Mouse (Mus musculus) forelimb bud, embryonic 11.5 days (tissue): ENCODE measurements around the gene Tbx5.

Experiments used
- DNase-seq: peaks from one replicate; pipeline ENCODE4 v3.0.0-alpha.2; 2012; ENCODE audit warnings: low read depth, low spot score

Gene Tbx5

GRCm38 (mm10) chr5:119841634-119842420 is 9.4 kb downstream of the Tbx5 start:
- DNase-seq, result no peak

DNA sequence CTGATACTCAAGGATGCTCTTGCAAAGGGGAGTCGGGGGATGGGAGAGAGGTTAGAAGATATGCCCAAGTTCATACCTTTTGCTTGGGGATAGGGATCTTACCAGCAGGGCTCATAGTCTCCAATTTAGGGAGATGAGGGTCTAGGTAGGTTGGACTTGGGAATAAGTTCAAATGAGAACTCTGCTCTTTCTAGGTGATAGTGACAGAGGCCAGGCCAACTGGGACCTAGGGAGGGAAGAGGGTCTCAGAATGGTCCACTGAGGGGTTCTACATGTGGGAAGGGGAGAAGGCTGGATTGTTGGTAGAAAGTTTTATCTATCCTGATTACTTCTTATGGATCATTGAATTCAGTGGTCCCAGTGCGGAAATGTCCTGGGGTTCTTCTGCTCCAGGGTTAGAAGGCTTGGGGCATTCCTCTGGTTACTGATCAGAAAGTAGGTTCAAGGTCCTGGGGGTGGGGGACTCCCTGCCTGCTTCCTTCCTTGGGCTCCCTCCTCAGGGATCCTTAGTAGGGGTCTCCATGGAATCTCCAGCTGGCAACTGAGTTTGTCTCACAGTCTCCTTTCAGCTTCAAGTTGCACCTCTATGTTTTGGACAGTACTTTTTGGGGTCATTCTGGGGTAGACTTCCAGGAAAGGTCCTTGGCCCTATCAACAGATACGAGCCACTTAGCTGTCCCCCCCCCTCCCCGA is 10.4 kb downstream of the Tbx5 start:
- no peak for DNase-seq

DNA sequence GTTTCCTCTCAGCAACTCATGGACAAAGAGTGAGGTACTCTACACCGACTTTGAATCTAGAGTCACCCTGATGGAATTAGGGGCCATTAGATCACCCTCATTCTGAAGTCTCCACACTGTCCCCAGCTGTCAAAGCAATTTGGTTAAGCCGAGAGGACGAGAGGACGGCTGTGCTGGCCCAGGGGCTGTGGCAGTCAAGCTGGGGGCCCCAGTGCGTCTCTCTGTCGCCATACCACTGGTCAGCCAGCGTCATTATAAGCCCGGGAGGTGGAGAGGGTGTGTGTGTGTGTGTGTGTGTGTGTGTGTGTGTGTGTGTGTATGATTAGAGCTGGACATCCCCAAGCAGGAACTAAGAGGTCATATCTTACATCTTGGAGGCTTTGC is 10.9 kb downstream of the Tbx5 start:
- DNase-seq, result no peak

- DNase-seq, result no peak
Measured at GRCm38 (mm10) chr5:119844366-119844765, 11.9 kb downstream of the Tbx5 start.

DNA sequence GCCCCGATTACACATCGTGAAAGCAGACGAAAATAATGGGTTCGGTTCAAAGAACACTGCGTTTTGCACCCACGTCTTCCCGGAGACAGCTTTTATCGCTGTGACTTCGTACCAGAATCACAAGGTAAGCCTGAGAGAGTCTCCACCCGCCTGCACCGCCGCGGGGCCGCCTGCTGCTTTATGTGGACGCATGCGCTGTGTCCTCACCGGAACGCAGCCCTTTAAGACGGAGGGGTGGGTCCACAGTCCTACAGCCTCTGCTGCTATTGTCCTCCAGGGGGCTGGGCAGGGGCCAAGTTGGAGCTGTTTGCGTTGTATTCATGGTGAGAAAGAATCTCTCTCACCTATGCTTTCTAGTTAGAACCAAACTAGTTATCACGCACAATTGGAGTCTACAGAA is 12.5 kb downstream of the Tbx5 start:
- peak; percentile 79 for DNase-seq

- no peak for DNase-seq
Measured at GRCm38 (mm10) chr5:119857052-119857451, 24.6 kb downstream of the Tbx5 start.

- no peak for DNase-seq
Measured at GRCm38 (mm10) chr5:119861301-119861700, 28.8 kb downstream of the Tbx5 start.

DNA sequence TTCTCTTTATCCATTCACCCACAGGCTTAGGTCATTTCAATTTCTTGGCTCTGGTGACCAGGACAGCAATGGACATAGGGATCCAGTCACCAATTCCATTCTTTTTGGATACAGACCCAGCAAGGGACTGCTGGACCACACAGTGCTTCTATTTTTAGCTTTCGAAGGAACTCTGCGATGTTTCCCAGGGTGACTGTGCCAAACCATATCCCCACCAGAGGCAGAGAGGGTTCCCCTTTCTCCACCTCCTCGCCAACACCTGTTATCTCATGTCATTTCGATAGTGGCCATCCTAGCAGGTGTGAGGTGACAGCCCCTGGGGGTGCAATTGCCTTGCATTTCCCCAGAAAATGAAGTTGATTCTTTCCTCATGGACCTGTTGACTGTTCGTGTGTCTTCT is 30.0 kb downstream of the Tbx5 start:
- no peak for DNase-seq

- peak; percentile 43 for DNase-seq
Measured at GRCm38 (mm10) chr5:119866277-119867235, 34.1 kb downstream of the Tbx5 start.

DNA sequence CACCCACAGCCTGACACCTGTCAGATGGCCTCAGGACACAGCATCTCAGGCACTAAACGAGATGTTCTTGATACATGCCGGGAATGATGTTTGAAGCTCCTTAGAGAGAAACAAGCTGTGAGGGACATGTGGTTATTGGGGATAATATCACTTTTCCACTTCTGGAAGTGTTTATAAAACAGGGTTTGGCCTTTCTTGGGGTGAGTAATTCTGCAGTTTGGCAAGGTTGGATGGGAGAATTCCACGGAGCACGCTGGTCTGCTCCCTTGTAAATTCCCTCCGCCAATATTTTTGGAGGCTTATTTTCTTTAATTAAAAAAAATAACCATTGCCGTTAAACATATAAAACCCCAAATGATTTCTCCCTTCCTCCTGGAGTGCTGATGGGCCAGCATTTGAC is 35.5 kb downstream of the Tbx5 start:
- no peak for DNase-seq

DNA sequence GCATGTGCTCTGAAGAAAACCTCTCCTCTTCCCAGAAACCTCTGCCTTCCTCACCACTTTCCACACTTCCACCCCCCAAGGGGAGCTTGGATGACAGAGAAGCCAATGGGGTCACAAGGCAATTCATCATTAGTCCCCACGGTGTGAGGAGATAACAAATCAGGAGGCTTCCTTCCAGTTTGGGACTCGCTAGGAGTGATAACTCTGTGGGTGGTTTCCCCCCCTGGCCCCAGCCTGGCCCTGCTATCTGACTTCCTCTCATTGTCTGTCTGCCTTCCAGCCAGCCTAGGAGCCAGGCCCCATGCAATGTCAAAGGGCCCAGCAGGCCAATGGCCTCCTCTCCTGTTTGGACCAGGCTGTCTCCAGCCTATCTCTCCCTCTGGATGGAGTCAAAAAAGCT is 43.0 kb downstream of the Tbx5 start:
- DNase-seq, result no peak

- DNase-seq, result no peak
Measured at GRCm38 (mm10) chr5:119877185-119877584, 44.7 kb downstream of the Tbx5 start.

DNA sequence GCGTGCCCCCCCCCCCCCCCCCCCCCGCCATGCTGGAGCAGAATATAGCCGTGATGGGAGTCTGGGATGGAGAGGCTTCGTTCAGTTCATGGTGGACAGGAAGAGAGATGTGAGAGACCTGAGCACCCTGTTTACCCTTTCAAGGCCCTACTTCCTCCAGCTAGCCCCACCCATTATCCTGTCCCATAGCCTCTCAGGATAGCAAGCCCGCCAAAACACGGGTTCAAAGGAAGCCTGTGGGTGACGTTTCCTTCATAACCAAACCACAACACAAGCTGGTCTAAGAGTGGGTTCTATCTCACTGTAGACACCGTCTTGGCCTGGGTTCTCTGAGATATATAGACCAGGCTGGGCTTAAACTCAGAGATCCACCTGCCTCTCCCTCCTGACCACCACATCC is 53.1 kb downstream of the Tbx5 start:
- no peak for DNase-seq

DNA sequence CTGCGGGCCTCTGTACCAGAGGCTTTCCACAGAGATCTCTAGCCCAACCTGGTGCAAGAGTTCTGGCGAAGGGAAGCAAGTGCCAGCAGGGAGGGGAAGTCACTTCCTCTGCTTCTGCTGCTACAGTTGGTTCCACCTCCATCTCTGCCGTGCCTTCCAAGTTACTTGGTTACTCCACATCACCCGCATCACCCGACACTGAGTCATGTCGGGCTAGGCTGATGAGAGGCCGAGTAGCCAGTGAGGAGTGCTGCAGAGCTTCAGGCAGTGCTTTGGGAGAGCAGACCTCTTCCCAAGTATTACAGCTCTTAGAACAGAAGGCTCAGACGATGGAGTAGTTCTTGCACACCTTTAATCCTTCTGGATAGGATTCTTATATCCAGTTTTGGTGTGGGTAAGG is 54.9 kb downstream of the Tbx5 start:
- DNase-seq, result no peak

DNA sequence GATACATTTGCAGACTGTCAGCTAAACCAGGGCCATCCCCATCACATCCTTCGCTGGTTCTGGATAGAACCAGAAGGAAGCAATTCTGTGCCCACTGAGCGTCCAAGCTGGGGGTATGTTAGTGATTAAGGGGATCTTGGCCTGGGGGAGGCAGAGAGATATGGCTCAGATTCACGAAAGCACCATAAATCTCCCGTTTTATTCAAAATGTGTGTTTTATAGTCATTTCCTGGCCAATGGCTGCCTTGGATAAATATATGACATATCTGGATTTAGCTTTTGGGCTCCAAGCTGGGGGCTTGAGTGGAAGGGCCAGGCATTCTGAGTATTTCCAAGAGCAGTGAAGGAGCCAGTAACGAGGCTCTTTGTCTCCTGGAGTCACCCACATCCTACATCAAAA is 59.5 kb downstream of the Tbx5 start:
- no peak for DNase-seq

- DNase-seq, result no peak
Measured at GRCm38 (mm10) chr5:119893060-119893459, 60.6 kb downstream of the Tbx5 start.

- no peak for DNase-seq
Measured at GRCm38 (mm10) chr5:119896605-119897004, 64.1 kb downstream of the Tbx5 start.

GRCm38 (mm10) chr5:119916551-119917171 is 84.2 kb downstream of the Tbx5 start:
- DNase-seq, result no peak

- peak; percentile 20 for DNase-seq
Measured at GRCm38 (mm10) chr5:119918381-119918780, 85.9 kb downstream of the Tbx5 start.

DNA sequence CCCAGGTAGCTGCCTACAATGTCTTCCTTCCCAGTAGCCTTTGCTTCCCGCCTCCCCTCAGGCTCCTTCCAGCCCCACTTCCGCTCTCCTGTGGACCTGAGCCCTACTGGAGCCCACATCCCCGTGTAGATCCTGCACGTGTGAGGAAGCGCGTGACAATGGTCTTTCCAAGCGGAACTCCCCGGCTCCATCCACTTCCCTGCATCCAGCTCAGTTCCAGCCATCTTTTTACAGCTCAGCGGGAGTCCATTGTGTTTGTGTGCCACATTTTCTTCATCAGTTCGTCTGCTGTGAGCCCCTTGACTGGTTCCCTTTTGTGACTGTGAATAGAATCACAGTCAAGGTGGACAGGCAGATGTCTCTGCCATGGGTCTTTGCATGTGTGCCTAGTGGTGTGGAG is 88.5 kb downstream of the Tbx5 start:
- no peak for DNase-seq

DNA sequence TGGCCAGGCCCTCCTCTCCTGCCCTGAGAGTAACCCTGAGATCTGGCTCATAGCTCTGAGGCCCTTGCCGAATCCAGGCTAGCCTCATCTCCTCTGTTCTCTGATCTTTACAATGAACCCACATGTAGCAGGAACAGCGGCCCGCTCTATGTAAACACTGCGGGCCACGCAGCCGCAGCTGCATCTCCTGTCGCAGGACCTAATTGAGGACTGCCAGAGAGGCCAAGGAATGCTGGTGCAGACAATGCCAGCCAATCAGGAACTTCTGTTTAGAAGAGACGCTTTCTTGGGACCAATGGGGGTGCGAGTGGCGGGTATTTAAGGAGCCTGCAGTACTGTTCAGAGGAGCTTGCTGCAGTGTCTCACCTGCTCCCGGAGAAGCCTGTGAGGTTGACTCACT is 89.8 kb downstream of the Tbx5 start:
- peak; percentile 19 for DNase-seq
